Mouse (Mus musculus) layer of hippocampus, adult 9-11 months (tissue): Measurements from ENCODE around the gene Cplx3.

ENCODE experiments used
- DNase-seq: peaks from one replicate; pipeline ENCODE4 v3.0.0; 2022

Cplx3 gene

DNA sequence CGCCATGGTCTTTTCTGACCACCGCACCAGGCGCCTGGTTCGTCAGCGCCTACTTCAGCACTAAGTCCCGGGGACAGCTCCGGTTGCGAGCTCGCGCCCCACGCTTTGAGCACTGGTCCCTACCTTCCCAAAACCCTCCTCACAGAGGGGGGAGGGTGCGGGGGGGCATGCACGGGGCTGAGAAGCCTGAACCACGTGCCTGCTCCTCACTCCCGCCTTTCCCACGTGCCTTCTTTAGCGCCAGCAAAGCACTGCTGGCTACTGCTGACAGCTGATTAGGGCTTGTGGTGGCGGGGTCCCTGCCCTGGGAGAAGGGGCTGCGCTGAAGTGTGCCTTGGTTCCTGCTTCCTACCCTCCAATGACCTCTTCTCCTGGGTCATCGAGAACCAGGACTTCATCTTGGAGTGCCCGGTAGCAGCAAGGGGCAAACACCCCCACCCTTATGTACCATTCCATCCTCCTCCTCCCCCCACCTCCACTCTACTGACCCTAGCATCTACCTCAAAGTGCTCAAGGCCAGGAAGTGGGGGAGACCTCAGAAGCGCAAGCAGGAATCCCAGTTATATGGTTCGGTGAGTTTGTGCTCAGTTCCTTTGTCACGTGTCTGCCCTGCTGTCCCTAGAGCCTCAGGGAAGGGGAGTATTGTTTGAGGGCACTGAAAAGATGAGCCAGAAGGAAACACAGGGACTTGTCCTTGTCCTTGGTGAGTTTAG lies at the start of gene Cplx3:
Cplx3 (minus strand) TSS at position 143 of the 713 bp plus-strand sequence.
- DNase-seq: no peak

GRCm38 (mm10) chr9:57655749-57656148 lies 49.7 kb upstream of the Cplx3 start:
- DNase-seq: peak; percentile 91

DNA sequence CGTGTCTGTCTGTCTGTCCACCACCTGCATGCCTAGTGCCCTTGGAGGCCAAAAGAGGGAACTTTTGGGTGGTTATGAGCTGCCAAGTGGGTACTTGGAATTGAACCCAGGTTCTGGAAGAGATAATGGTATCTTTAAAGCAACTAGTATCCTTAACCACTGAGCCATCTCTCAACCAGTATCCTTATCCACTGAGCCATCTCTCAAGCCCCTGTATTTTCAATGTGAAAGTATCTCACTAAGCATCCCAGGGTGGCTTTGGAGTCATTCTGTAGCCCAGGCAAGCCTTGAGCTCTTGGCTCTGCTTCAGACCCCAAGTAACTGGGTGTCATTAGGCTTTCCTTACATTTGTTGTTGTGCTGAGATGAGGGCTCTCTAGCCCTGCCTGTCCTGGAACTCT lies 48.9 kb upstream of the Cplx3 start:
- no peak for DNase-seq

- DNase-seq: no peak
These were observed 47.2 kb upstream of the Cplx3 start, which contains the start of gene Csk for GRCm38 (mm10) chr9:57653283-57653682. TSS of gene Csk (minus strand) at chr9:57653631.

- no peak for DNase-seq
These were observed 46.8 kb upstream of the Cplx3 start for GRCm38 (mm10) chr9:57652855-57653254.

GRCm38 (mm10) chr9:57652351-57652750 lies 46.3 kb upstream of the Cplx3 start:
- DNase-seq: no peak

DNA sequence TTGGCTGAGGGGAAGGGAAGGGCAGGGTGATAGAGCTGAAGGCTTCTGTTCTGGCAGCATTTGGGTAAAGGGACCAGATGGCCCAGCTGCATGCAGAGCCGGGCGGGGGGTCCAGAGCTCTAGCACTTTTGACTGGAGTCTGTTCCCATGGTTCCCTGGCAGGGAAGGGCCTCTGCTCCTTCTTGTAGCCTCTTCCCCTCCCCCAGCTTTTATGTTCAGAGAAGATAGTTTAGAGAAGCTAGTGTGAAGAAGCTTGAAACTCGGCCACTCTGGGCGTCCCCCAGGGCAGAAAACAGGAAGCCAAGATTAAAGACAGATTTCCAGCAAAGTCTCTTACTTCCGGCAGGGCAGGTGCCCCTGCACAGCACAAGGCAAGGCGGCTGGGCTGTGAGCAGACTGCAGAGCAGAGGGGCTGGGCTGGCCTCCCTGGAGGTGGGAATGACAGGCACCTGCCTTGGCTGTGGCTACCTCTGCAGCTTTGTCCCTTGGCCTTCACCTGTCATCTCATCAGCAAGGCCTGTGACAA lies 44.8 kb upstream of the Cplx3 start:
- DNase-seq: no peak

DNA sequence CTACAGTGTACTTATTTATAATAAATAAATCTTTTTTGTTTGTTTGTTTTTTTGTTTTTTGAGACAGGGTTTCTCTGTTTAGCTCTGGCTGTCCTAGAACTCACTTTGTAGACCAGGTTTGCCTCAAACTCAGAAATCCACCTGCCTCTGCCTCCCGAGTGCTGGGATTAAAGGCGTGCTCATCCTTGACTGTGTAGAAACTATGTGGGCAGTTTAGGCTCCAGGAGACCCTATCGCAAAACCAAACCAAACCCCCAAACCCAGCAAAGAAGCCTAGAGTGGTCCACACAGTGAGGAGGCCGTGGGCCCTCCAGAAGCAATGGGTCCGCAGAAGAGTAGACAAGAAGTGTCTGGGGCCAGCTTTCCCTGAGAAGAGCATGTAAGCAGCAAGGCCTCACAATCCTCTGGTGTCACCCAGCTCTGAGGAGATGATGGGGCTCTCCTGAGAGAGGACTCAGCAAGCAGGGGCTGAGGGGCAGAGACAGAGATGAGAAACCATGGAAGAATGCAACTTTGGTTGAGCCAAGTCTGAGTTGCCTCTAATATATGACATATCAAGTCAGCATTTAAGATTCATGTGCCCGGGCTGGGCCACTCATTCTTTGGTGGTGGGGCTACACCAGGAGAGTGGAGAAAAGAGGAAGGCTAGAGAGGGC lies 44.2 kb upstream of the Cplx3 start:
- no peak for DNase-seq

DNA sequence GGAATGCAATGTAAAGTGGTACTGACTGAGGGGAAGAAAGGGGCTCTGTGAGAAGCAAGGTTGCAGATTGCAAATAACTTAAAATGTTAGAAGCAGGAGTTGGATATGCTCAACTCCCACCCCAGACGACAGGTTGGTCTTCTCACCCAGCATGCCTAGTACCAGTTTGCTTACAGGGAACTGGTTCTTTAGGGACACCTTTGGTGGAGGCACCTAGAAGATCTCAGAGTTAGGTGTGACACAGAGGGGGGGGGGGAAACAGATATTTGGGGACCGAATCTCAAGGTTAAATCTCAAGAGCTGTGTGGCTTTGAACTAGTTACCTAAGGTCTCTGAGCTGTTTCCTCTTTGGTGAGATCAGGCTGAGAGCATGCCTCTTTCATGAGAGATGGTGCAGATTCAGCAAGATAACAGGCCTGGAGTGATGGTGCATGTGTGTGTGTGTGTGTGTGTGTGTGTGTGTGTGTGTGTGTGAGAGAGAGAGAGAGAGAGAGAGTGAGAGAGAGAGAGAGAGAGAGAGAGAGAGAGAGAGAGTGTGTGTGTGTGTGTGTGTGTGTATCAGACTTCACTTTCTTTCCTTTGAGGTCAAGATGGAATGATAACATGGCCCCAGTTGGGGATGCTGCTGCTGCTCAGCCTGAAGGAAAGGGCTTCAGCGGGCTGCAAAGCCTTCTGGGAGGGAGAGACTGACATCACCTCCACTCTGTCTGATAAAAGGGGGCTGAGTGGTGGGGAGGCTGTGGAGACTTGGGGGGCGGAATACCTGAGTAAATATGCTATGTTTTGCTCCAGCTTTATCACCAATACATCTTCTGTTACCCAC lies 41.4 kb upstream of the Cplx3 start:
- no peak for DNase-seq

GRCm38 (mm10) chr9:57646551-57647103 lies 40.5 kb upstream of the Cplx3 start:
- peak; percentile 80 for DNase-seq

DNA sequence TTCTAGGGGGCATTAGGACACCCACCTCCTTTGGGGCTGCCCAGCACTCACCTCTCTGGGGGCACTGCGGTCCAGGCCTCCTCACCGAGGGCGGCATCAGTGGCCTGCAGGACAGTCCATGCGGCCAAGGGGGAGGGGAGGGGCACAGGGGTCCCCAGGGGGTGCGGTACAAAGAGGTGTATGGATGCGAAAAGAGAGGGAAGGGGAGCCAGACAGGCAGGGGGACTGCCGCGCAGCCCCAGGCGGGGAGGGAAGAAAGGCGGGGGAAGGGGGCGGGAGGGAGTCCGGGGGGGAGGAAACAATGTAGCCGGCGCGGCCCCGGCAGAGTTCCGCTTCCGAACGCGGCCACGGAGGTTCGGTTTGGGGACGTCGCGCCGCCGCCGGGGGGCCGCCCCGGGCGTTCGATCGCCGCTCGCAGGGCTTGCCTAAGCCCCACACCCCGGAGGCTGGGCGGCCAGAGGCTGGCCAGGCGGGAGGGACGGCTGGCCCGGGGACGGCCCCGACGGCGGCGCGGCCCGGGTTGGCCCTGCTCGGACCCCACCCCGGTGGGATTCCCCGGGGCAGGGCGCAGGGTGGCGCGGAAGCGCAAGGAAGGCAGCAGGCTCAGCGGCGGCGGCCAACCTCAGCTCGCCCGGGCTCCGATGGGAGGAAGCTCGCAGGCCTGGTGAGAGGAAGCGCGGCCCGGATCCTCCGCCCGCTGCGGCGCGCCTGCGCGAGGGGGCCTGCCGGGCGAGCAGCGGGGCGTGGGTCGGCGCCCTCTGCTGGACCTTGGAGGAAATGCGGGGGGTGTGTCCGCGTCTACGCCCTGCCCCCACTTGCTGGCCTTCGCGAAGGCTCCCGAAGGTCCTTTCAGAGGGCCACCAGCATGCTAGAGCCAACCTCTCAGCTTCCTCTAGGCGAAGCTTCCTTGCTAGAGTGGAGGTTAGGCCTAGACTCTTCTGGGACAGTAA lies 39.1 kb upstream of the Cplx3 start:
- DNase-seq: peak; percentile 90

- DNase-seq: no peak
These were observed 38.4 kb upstream of the Cplx3 start for GRCm38 (mm10) chr9:57644442-57644943.

GRCm38 (mm10) chr9:57643856-57644180 lies 37.7 kb upstream of the Cplx3 start:
- no peak for DNase-seq

- no peak for DNase-seq
These were observed 37.2 kb upstream of the Cplx3 start for GRCm38 (mm10) chr9:57643169-57643855.

GRCm38 (mm10) chr9:57641775-57642550 lies 35.9 kb upstream of the Cplx3 start:
- DNase-seq: no peak

DNA sequence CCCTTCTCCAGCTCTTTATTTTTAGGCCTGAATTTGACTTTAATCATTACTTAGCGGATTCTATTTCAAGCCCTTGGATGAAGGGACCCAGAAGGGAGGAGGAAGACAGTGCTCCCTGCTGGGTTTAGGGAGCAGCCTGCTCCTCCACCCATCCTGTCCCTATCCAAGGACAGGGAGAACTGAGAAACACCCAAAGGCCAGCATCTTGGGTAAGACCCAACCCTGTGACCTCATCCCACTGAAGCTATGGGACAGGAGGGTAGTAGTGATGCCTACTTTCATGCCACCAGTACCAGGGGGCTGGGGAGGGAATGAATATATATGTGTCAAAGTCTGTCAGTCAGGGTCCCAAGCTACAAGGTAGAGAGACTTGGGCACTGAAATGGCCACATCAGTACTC lies 34.9 kb upstream of the Cplx3 start:
- DNase-seq: no peak

GRCm38 (mm10) chr9:57640384-57640783 lies 34.3 kb upstream of the Cplx3 start:
- DNase-seq: peak; percentile 73

GRCm38 (mm10) chr9:57639661-57640328 lies 33.7 kb upstream of the Cplx3 start:
- DNase-seq: no peak

GRCm38 (mm10) chr9:57638651-57639459 lies 32.8 kb upstream of the Cplx3 start:
- no peak for DNase-seq
